16 mouse cellular contexts compared by ENCODE assay signal in the genomic region with DNA sequence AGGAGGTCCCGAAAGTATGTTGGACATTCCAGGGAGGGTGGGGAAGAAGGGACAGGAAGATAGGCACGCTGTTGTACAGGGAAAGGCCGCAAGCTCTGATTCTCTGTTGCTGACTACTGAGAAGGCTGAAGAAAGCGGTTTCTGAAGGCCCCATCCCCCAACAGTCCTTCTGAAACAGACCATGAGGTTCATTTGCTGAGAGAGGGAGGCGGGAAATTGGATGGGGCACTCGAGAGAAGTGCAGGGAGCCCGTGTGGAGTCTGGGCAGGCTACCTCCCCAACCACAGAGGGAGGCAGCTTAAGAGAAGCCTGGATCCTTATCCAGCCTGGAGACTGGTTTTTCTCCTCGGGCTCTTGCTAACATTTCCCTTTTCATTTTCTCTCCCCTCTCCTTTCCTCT.
DNase-seq lines count a peak whose midpoint lies in the region; ATAC-seq lines count a peak whose summit lies in the region.
"Had no signal": no experiment of that assay in that cellular context is flagged by ENCODE, and none has a peak within 500 bp of the region (broad histone marks: within the 10 kb centered on the region; RNA-seq: fewer than 3 reads in every experiment).

No protein-coding gene starts in this region.

- peak; percentile 50 to 56 for DNase-seq in cerebellum, postnatal 10 days
- no peak for DNase-seq in cerebellum, postnatal 36 days
- DNase-seq in midbrain, embryonic 11.5 days (ENCODE audit: low spot score, missing footprints) = peak; percentile 66
- DNase-seq in gastrocnemius, postnatal 4 days (ENCODE audit: low spot score in 2 of 2) = no peak
- DNase-seq in adrenal gland, adult 18-20 months (ENCODE audit: low spot score in 2 of 2) = no peak
- DNase-seq: heart, adult 2 months; heart, postnatal 36 days; kidney, adult 8-10 months; liver, postnatal 0 days had no signal

- H3K36me3 ChIP-seq in midbrain, embryonic 11.5 days (ENCODE audit: control insufficient read depth, insufficient read depth, low read length) = no peaks in the 10 kb centered on the region
- H3K36me3 ChIP-seq in midbrain, embryonic 15.5 days (replicated peaks) = no peaks in the 10 kb centered on the region
- H3K36me3 ChIP-seq in lung, embryonic 15.5 days = no peaks in the 10 kb centered on the region
- no peaks in the 10 kb centered on the region for H3K36me3 ChIP-seq in kidney, embryonic 16.5 days (ENCODE audit: insufficient read depth, low read length)
- H3K36me3 ChIP-seq: limb, embryonic 15.5 days; midbrain, embryonic 12.5 days had no signal

- WGBS in midbrain, embryonic 11.5 days = 68% methylated on average over 8 of the region's 8 CpGs
- 57% methylated on average over 8 of the region's 8 CpGs for WGBS in midbrain, embryonic 15.5 days
- WGBS in lung, embryonic 15.5 days = 49% methylated on average over 8 of the region's 8 CpGs
- WGBS in kidney, embryonic 16.5 days = 65% methylated on average over 8 of the region's 8 CpGs

- H3K27ac ChIP-seq in midbrain, embryonic 11.5 days (ENCODE audit: low read depth, low read length) = no peak overlapping the region
- H3K27ac ChIP-seq in midbrain, embryonic 15.5 days = no peak overlapping the region
- H3K27ac ChIP-seq in lung, embryonic 15.5 days = peak overlapping the region; percentile 11; the same call in 1 of the 2 replicates
- H3K27ac ChIP-seq in kidney, embryonic 16.5 days (ENCODE audit: low read length) = no peak overlapping the region
- H3K27ac ChIP-seq: forebrain, embryonic 13.5 days; heart, adult 2 months; limb, embryonic 15.5 days; midbrain, embryonic 12.5 days had no signal

- H3K9me3 ChIP-seq in midbrain, embryonic 11.5 days (ENCODE audit: control insufficient read depth, low read length) = no peaks in the 10 kb centered on the region
- no peaks in the 10 kb centered on the region for H3K9me3 ChIP-seq in midbrain, embryonic 15.5 days
- H3K9me3 ChIP-seq in lung, embryonic 15.5 days = no peaks in the 10 kb centered on the region
- H3K9me3 ChIP-seq in kidney, embryonic 16.5 days (ENCODE audit: low read length) = no peaks in the 10 kb centered on the region
- H3K9me3 ChIP-seq: limb, embryonic 15.5 days; midbrain, embryonic 12.5 days had no signal

- no peak overlapping the region for H3K9ac ChIP-seq in midbrain, embryonic 11.5 days (ENCODE audit: low read length)
- H3K9ac ChIP-seq in midbrain, embryonic 15.5 days = no peak overlapping the region
- no peak overlapping the region for H3K9ac ChIP-seq in lung, embryonic 15.5 days
- no peak overlapping the region for H3K9ac ChIP-seq in kidney, embryonic 16.5 days (replicated peaks; ENCODE audit: low read length)
- H3K9ac ChIP-seq: forebrain, embryonic 13.5 days; limb, embryonic 15.5 days; liver, postnatal 0 days; midbrain, embryonic 12.5 days had no signal

- H3K4me1 ChIP-seq in midbrain, embryonic 11.5 days (ENCODE audit: control insufficient read depth, insufficient read depth, low read length) = peaks cover 3% of the 10 kb centered on the region
- peaks cover 10% of the 10 kb centered on the region for H3K4me1 ChIP-seq in midbrain, embryonic 15.5 days
- peaks cover 42% of the 10 kb centered on the region for H3K4me1 ChIP-seq in lung, embryonic 15.5 days
- peaks cover 3% of the 10 kb centered on the region for H3K4me1 ChIP-seq in kidney, embryonic 16.5 days (ENCODE audit: insufficient read depth, low read length)
- H3K4me1 ChIP-seq: midbrain, embryonic 12.5 days had no signal

- no peak overlapping the region for H3K4me3 ChIP-seq in midbrain, embryonic 11.5 days (ENCODE audit: low read depth, low read length)
- H3K4me3 ChIP-seq in midbrain, embryonic 15.5 days = no peak overlapping the region
- no peak overlapping the region for H3K4me3 ChIP-seq in lung, embryonic 15.5 days
- no peak overlapping the region for H3K4me3 ChIP-seq in kidney, embryonic 16.5 days (ENCODE audit: low read length)
- H3K4me3 ChIP-seq: forebrain, embryonic 13.5 days; heart, adult 2 months; limb, embryonic 15.5 days; midbrain, embryonic 12.5 days had no signal

- H3K4me2 ChIP-seq in midbrain, embryonic 11.5 days = no peak overlapping the region
- no peak overlapping the region for H3K4me2 ChIP-seq in midbrain, embryonic 15.5 days
- H3K4me2 ChIP-seq in lung, embryonic 15.5 days = no peak overlapping the region
- no peak overlapping the region for H3K4me2 ChIP-seq in kidney, embryonic 16.5 days (replicated peaks; ENCODE audit: low read depth, low read length)
- H3K4me2 ChIP-seq: forebrain, embryonic 13.5 days; limb, embryonic 15.5 days; midbrain, embryonic 12.5 days had no signal

- no peaks in the 10 kb centered on the region for H3K27me3 ChIP-seq in midbrain, embryonic 11.5 days (ENCODE audit: control insufficient read depth, insufficient read depth, low read length)
- H3K27me3 ChIP-seq in midbrain, embryonic 15.5 days (replicated peaks) = no peaks in the 10 kb centered on the region
- no peaks in the 10 kb centered on the region for H3K27me3 ChIP-seq in lung, embryonic 15.5 days
- no peaks in the 10 kb centered on the region for H3K27me3 ChIP-seq in kidney, embryonic 16.5 days (ENCODE audit: insufficient read depth, low read length)
- H3K27me3 ChIP-seq: forebrain, embryonic 13.5 days; limb, embryonic 15.5 days; midbrain, embryonic 12.5 days; Patski had no signal

- ATAC-seq in midbrain, embryonic 11.5 days (ENCODE audit: low FRiP score) = no peak
- no peak for ATAC-seq in midbrain, embryonic 15.5 days (replicated peaks)
- ATAC-seq in lung, embryonic 15.5 days (ENCODE audit: borderline replicate concordance, extremely low read depth, low FRiP score, low TSS enrichment) = peak; percentile 32; the same call in 1 of the 2 replicates
- ATAC-seq in kidney, embryonic 16.5 days (ENCODE audit: low FRiP score, low TSS enrichment) = no peak
- ATAC-seq: forebrain, embryonic 13.5 days; liver, postnatal 0 days; Patski had no signal

Comparison
In these comparisons a context has a peak if more than half of its experiments do, and no peak if none do; other contexts are left out.
1. DNase-seq: peak in cerebellum, postnatal 10 days (2 of 2) and midbrain, embryonic 11.5 days (single experiment); none in cerebellum, postnatal 36 days (0 of 2), gastrocnemius, postnatal 4 days (0 of 2) and adrenal gland, adult 18-20 months (0 of 2).